In genomic region chr10:116913647-116914273, GRCm38 (mm10) we compare ENCODE assay signal across 22 mouse cellular contexts. TPM values are rescaled to one million over a fixed set of nuclear protein-coding genes. Genes with fewer than 3 reads are reported as not detected.
DNase-seq lines count a peak whose midpoint lies in the region; ATAC-seq and TF ChIP-seq lines count a peak whose summit lies in the region.
"Had no signal": no experiment of that assay in that cellular context is flagged by ENCODE, and none has a peak within 500 bp of the region (broad histone marks: within the 10 kb centered on the region; RNA-seq: fewer than 3 reads in every experiment).

No protein-coding gene starts in this region.

- H3K36me3 ChIP-seq in lung, embryonic 16.5 days (ENCODE audit: control insufficient read depth, insufficient read depth, low read length), result peaks cover 16% of the 10 kb centered on the region
- peaks cover 21% of the 10 kb centered on the region for H3K36me3 ChIP-seq in kidney, adult 2 months (ENCODE audit: control insufficient read depth, insufficient read depth, low read length)

- no peak overlapping the region for H3K9ac ChIP-seq in lung, embryonic 16.5 days (ENCODE audit: low read length)
- H3K9ac ChIP-seq: forebrain, embryonic 12.5 days; heart, embryonic 13.5 days; intestine, embryonic 15.5 days; neural tube, embryonic 13.5 days had no signal

- no peak overlapping the region for H3K4me3 ChIP-seq in lung, embryonic 16.5 days (ENCODE audit: low read length)
- no peak overlapping the region for H3K4me3 ChIP-seq in kidney, adult 2 months (ENCODE audit: insufficient read depth, low read depth, low read length)
- H3K4me3 ChIP-seq: forebrain, embryonic 12.5 days; heart, embryonic 13.5 days; intestine, embryonic 15.5 days; neural tube, embryonic 13.5 days had no signal

- no peaks in the 10 kb centered on the region for H3K9me3 ChIP-seq in lung, embryonic 16.5 days (ENCODE audit: control insufficient read depth, low read length)
- H3K9me3 ChIP-seq: forebrain, embryonic 12.5 days; heart, embryonic 13.5 days; intestine, embryonic 15.5 days; neural tube, embryonic 13.5 days had no signal

- no peak overlapping the region for H3K27ac ChIP-seq in lung, embryonic 16.5 days (ENCODE audit: low read length)
- H3K27ac ChIP-seq in kidney, adult 2 months (ENCODE audit: insufficient read depth, low read depth, low read length), result no peak overlapping the region
- H3K27ac ChIP-seq: forebrain, embryonic 12.5 days; heart, embryonic 13.5 days; intestine, embryonic 15.5 days; neural tube, embryonic 13.5 days had no signal

- intact Hi-C loops in left cerebral cortex, postnatal 36 days (cut with DNase I), result no loop called here

- H3K4me2 ChIP-seq in lung, embryonic 16.5 days (ENCODE audit: low read depth, low read length), result no peak overlapping the region
- H3K4me2 ChIP-seq: forebrain, embryonic 12.5 days; heart, embryonic 13.5 days; intestine, embryonic 15.5 days; neural tube, embryonic 13.5 days had no signal

- WGBS in lung, embryonic 16.5 days, result 72% methylated on average over 17 of the region's 17 CpGs
- WGBS in kidney, adult 2 months, result 82% methylated on average over 17 of the region's 17 CpGs

- TF ChIP-seq CTCF in kidney, adult 2 months (conservative IDR thresholded peaks at IDR 0.05; ENCODE audit: insufficient read depth, insufficient read length, low read depth, low read length), result no peak

- TF ChIP-seq POLR2A in kidney, adult 2 months (IDR thresholded peaks at IDR 0.05; ENCODE audit: low read depth, low read length), result no peak

- H3K4me1 ChIP-seq in lung, embryonic 16.5 days (replicated peaks; ENCODE audit: control insufficient read depth, insufficient read depth, low read length), result no peaks in the 10 kb centered on the region
- no peaks in the 10 kb centered on the region for H3K4me1 ChIP-seq in kidney, adult 2 months (ENCODE audit: control insufficient read depth, insufficient read depth, low read length)
- H3K4me1 ChIP-seq: forebrain, embryonic 12.5 days; intestine, embryonic 15.5 days; neural tube, embryonic 13.5 days had no signal

- ATAC-seq in lung, embryonic 16.5 days (ENCODE audit: low read depth), result peak; percentile 45
- ATAC-seq: intestine, embryonic 15.5 days; midbrain, embryonic 16.5 days had no signal

- DNase-seq in lung, postnatal 14 days, result no peak
- peak; percentile 36 for DNase-seq in R1 (ENCODE audit: low read depth, low spot score)
- peak; percentile 33 for DNase-seq in lung, postnatal 25 days (ENCODE audit: low spot score)
- DNase-seq in thymus, postnatal 0 days (ENCODE audit: low spot score), result peak; percentile 77
- DNase-seq in left cerebral cortex, postnatal 36 days (ENCODE audit: low spot score in 2 of 2), result no peak
- no peak for DNase-seq in adrenal gland, postnatal 4 days (ENCODE audit: low spot score in 2 of 2)
- no peak for DNase-seq in kidney, adult 2 months
- DNase-seq: cerebellum, adult 11 months; kidney, postnatal 14 days; layer of hippocampus, adult 9-11 months had no signal

- no peaks in the 10 kb centered on the region for H3K27me3 ChIP-seq in lung, embryonic 16.5 days (ENCODE audit: control insufficient read depth, insufficient read depth, low read depth, low read length)
- H3K27me3 ChIP-seq in kidney, adult 2 months (replicated peaks; ENCODE audit: control insufficient read depth, insufficient read depth, low read length), result no peaks in the 10 kb centered on the region
- H3K27me3 ChIP-seq: forebrain, embryonic 12.5 days; heart, embryonic 13.5 days; intestine, embryonic 15.5 days; neural tube, embryonic 13.5 days had no signal

RNA-seq across cellular contexts. Expression of gene Myrfl, which starts 17.0 kb away (rescaled TPM):
- polyA plus RNA-seq in lung, embryonic 16.5 days (2015; fragmentation: Nextera tagmentation; extraction: Ambion mirVana), result 0.08 TPM in 1 of 2 replicates, not detected in the other
- polyA plus RNA-seq in thymus, postnatal 0 days (2015; fragmentation: Nextera tagmentation; extraction: Ambion mirVana), result 0.26 and 0.27 TPM in 2 replicates
- under 1 TPM; 0.15 to 0.25 TPM for total RNA-seq in left cerebral cortex, postnatal 36 days (2021)
- total RNA-seq in adrenal gland, postnatal 4 days (2021), result under 1 TPM; 0.17 to 0.37 TPM
- polyA plus RNA-seq in kidney, adult 2 months (2012; rRNA removed), result 0.02 and 0.04 TPM in 2 replicates
- total RNA-seq: common myeloid progenitor, adult 5-6 weeks; liver, adult 2 months had no signal
- polyA plus RNA-seq: liver, adult 2 months had no signal

RNA-seq across cellular contexts. Expression of gene Rab3ip, which starts 36.8 kb away (rescaled TPM):
- polyA plus RNA-seq in lung, embryonic 16.5 days (2015; fragmentation: Nextera tagmentation; extraction: Ambion mirVana), result 31.6 and 33.8 TPM in 2 replicates
- 20.6 and 22.5 TPM in 2 replicates for polyA plus RNA-seq in thymus, postnatal 0 days (2015; fragmentation: Nextera tagmentation; extraction: Ambion mirVana)
- total RNA-seq in left cerebral cortex, postnatal 36 days (2021), result 10 to 100 TPM; 41.7 to 50.6 TPM
- 10 to 100 TPM; 37.1 to 53.9 TPM for total RNA-seq in adrenal gland, postnatal 4 days (2021)
- 641 and 892 TPM in 2 replicates for polyA plus RNA-seq in kidney, adult 2 months (2012; rRNA removed)

RNA-seq across cellular contexts. Expression of gene Gm10271, which starts 58.6 kb away (rescaled TPM):
- polyA plus RNA-seq in lung, embryonic 16.5 days (2015; fragmentation: Nextera tagmentation; extraction: Ambion mirVana), result not detected in 2 replicates
- polyA plus RNA-seq in thymus, postnatal 0 days (2015; fragmentation: Nextera tagmentation; extraction: Ambion mirVana), result not detected in 2 replicates
- total RNA-seq in left cerebral cortex, postnatal 36 days (2021), result not detected
- total RNA-seq in adrenal gland, postnatal 4 days (2021), result not detected
- polyA plus RNA-seq in kidney, adult 2 months (2012; rRNA removed), result not detected in 2 replicates
- total RNA-seq: common myeloid progenitor, adult 5-6 weeks; gastrocnemius, postnatal 4 days; left cerebral cortex, postnatal 10 days; liver, adult 2 months had no signal
- polyA plus RNA-seq: forebrain, embryonic 12.5 days; heart, embryonic 13.5 days; hindbrain, embryonic 11.5 days; intestine, embryonic 15.5 days; liver, adult 2 months; midbrain, embryonic 16.5 days; neural tube, embryonic 13.5 days; small intestine, adult 2 months had no signal

Comparison
In these comparisons a context has a peak if more than half of its experiments do, and no peak if none do; other contexts are left out.
1. DNase-seq: peak in R1 (single experiment), lung, postnatal 25 days (single experiment) and thymus, postnatal 0 days (single experiment); none in lung, postnatal 14 days (single experiment), left cerebral cortex, postnatal 36 days (0 of 2), adrenal gland, postnatal 4 days (0 of 2) and kidney, adult 2 months (single experiment).
2. RNA of gene Rab3ip, which starts 36.8 kb away (polyA plus RNA-seq): 641 to 892 TPM in kidney, adult 2 months; 31.6 to 33.8 TPM in lung, embryonic 16.5 days and 20.6 to 22.5 TPM in thymus, postnatal 0 days; every median in the first group is over 10 times any median in the second.